Mouse (Mus musculus) forelimb bud, embryonic 11.5 days (tissue): Measurements from ENCODE around the gene Ell.
A peak's percentile ranks its signal among the peaks of the same experiment; 100 is the strongest.

Experiments used
- DNase-seq: peaks from one replicate; pipeline ENCODE4 v3.0.0-alpha.2; 2012; ENCODE audit warnings: low read depth, low spot score

Ell gene

DNA sequence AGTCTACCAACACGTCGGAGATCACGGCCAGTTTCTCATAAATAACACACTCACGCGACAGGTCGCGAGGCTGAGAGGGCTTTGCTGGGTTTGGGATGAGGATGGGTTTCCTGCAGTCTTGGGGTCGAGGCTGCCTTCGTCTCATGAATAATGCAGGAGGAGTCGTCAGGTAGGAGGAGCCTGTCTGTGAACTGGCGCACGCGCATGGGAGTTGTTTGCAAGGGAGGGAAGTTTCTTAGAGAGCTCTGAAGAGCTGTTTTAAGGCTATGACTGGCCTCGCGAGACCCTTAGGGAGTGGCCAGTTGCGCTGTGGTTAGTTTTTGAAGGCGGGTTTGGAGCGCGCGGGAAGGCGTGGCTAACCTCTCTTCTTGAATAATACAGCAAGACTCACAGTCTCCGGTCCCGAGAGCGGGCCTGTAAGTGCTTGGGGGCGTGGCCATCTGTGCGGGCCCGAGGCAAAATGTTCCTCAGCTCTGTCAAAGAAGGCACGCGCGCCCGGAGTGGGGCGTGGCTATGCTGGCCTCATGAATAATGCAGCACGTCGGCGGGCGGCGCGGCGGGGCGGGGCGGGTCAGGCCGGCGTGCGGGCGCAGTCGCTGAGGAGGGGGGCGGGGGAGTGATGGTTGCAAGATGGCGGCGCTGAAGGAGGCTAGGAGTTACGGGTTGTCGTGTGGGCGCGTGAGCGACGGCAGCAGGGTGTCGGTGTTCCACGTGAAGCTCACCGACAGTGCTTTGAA, at the start of gene Ell:
TSS of gene Ell (plus strand) at position 381 of the 737 bp plus-strand sequence.
- DNase-seq: peak; percentile 97

DNA sequence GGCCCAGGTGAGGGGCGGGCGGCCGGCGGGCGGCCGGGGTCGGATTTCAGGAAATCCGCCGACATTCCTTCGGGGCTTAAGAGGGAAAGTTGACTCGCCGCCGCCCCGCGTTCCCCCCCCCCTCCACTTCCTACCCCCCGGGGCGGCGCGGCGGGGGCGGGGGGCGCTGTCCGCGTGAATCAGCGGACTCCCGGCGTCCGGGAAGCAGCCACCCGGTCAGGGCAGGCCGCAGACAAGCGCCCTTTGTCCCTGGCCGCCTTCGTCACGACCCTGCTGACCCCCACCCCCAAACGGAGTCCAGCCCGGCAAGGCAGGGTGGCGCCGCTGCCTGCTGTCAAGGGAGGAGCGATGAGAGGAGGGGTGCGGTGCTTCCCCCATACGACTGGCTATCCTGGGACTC, 49.7 kb upstream of the Ell start:
- DNase-seq: no peak

DNA sequence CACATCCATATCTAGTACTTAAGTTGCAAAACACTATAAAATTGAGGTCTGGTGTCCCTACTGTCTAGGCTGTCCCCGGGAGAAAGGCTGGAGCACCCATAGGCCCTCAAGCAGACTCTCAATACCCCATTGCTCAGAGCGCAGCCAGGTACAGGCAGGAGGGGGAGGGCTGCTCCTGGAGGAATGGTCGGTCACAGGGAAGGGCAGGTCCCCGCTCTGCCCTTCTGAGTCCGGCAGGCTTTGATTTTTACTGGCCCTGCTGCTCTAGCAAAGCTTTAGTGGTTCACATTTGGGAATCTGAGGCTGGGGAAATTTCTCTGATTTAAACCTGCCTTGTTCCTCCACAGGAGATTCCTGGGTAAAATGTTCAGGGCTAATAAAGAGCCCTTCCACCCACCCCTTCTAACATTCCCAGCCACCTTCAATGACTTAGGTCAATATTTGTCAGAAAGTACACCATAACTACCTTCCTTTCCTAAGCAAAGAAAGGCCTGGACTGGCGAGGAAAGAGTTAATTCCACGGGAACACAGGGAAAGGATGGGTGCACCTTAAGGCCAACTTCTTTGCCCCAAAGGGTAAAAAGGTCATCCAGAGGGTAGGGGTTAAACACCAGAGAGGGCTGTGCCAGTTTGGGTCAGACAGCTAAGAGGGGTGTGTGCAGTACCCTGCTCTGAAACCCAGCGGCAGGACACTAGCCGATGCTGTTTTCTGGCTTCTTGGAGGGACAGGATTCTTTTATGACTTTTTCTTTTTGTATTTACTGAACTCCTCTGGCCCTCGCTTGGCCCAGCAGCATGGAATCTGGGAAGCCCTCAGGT, 49.0 kb upstream of the Ell start:
- DNase-seq: no peak

DNA sequence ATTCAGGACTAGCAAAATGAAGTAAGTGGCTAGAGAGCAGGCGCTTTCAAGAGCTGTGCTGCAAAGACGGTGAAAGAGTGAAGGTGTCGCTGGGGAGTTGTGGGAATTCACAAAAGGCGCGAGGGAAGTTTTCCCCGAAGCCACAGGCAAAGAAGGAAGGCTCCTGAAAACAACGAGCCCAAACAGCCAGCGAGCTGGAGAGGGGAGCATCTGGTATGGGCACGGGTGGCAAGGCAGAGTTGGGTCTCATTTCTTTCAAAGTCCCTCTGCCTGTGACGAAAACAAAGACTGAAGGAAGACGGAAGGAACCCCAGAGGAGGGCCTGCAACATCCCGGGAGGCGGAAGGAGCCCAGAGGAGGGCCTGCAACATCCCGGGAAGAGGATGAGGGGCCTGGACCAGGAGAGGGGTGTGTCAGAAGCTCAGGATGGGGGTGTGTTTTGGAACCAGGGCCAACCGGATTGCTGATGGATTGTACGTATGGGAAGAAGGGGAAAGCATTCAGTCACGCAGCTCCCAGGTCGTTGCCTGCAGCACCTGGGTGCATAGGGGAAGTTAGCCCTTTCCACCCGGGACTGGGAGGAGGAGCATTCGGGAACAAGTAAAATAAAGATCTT, 48.3 kb upstream of the Ell start:
- DNase-seq: no peak

DNA sequence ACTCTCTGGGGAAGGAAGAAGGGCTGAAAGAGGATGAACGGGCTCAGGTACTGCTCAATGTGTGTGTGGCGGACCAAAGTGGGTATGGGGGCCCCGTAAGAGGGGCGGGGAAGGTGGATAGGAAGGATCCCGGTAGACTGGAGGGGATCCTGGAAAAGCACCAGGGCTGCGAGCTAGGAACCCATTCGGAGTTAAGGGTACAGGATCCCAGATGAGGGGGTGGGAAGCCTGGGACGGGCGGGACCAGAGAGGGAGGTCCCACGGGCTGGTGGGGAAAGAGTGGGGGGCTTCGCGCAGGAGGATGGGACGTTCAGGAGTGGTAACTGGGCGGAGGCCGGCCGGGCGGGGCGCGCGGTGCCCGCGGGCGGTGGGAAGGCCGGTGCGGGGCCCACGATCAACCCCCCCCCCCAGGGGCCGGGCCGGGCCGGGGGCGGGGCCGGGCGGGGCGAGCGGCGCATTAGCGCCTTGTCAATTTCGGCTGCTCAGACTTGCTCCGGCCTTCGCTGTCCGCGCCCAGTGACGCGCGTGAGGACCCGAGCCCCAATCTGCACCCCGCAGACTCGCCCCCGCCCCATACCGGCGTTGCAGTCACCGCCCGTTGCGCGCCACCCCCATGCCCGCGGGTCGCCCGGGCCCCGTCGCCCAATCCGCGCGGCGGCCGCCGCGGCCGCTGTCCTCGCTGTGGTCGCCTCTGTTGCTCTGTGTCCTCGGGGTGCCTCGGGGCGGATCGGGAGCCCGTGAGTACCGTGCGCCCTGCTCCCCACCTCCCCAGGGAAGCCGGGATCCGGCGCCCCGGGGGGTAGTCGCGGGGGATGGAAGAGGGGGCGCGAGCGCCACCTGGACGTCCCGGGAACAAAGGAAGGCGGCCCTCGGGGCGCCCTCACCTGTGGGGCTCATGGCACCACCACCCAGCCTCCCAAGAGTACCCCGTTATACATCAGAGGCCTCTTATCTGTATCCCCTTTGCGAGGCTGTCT, 46.3 kb upstream of the Ell start, which contains the start of gene Crlf1:
TSS of gene Crlf1 (plus strand) at position 495 of the 977 bp plus-strand sequence.
- DNase-seq: no peak

DNA sequence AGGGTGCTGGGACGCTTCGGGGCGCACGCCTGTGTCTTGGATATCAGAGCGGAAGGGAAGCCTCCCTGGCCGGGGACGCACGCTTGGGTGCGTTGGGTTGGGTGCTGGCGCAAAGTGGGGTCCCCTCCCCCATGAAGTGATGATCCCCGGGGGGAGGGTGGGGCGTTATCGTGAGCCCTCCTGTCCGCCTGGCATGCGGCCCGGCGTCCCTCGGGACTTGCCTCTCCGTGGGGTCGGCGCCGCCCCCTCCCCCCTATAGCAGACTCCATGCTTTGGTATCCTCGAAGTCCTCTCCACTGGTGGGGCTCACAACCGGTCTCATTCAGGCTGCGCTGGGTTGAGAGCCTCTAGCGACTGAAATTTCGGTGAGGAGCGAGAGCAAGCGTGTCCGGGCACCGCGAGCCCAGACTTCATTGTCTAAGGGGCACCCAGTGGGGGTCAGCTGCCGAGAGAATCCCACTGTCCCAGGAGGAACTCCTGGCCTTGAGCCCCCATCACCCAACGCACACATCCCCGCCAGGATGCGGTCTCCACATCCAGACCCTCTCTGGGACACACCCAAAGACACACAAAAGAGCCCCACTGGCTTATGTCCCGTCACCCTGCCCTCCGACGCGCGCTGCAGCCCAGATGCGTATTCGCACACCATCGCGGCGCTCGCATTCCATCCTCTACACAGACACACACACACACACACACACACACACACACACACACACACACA, 45.4 kb upstream of the Ell start:
- DNase-seq: no peak

DNA sequence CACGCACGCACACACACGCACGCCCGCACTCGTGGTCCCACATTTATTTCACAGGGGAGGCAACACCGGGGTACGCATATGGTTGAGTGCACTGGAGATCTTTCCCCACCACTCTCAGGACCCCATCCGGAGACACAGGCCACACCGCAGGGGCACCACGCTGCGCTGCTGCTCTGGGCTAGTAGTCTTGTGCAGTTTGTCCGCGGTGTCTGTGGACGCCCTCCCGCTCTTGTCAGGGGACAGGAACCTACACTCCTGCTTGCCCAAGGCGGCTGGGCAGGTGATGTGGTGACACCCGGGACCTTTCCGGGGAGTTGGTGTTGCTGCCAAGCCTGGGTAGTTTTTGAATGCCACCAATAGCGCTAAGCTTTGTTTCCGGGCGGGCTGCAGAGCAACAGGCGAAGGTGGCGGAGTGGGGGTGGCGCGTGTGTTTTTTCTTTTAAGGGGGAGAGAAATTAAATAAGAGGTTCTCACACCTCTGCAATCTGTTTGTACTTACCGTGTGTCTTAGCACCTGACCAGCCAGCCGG, 44.8 kb upstream of the Ell start:
- no peak for DNase-seq

DNA sequence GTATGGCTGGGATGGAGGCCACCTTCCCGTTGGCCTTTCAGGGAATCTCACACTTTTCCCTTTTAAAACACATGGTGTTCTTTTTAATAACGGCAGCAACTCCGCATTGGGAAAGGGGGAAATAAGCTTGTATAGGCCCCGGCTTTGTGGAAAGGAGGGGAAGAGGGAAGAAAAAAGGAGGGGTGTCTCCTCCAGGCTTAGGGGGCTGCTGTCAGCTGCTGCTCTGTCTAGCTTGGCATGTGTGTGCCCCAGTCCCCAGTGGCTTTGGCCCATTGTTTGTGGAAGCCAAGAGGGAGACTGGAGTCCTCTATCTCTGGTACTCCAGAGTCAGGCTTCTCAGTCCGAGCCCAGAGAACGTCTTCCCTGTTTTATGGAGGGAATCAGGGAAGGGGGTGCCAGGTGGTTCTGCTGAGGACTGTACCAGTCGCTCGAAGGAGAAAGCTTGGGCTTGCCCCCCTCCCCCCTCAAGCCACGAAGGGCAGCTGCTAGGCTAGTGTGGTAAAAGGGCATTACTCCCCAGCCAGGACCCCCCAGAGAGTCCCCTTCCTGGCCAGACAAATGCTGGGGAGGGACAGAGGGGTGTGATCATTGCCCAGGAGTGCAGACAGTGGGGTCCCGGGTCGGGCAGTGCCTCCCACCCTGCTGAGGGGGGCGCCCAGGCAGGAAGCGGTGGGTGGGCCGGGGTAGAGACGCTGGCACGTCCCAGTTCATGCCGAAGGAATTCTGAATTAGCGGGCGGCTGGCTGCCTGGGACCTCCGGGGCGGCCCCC, 44.1 kb upstream of the Ell start:
- no peak for DNase-seq

DNA sequence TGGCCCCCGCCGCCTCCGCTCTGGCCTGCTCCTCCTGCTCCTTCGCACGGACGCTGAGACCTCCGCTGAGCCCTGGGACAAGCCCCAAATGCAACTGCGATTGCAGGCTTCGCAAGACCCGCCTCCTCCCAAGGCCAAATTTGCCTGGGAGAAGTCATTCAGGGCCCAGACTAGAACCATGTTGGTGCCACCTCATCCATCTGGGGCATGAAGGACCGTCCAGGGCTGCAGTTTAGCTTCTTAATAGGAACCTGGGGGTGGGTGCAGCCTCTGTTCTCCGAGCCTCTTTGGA, 43.5 kb upstream of the Ell start:
- no peak for DNase-seq

DNA sequence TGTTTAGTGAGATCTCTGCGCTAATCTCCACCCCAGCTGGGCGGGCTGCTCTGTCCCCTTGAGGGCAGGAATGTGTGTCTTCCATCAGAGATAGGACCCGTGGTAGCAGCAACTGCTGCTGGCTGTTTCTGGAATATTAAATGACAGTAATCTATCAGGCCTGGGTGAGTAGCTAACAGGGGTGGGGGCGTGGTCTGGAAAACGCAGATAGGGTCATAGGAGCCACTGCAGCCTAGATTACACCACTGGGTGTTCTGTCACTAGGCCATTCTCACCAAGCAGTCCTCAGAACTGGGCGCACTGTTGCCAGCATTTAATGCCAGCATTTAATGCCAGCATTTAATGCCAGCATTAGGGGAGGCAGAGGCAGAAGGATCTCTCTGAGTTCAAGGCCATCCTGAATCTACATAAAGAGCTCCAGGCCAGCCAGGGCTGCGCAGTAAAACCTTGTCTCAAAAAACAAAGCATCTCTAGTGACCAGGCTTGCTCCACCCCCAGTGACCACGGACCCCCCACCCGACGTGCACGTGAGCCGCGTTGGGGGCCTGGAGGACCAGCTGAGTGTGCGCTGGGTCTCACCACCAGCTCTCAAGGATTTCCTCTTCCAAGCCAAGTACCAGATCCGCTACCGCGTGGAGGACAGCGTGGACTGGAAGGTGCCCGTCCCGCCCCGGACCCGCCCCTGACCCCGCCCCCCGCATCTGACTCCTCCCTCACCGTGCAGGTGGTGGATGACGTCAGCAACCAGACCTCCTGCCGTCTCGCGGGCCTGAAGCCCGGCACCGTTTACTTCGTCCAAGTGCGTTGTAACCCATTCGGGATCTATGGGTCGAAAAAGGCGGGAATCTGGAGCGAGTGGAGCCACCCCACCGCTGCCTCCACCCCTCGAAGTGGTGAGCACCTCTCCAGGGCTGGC, 38.6 kb upstream of the Ell start:
- no peak for DNase-seq

DNA sequence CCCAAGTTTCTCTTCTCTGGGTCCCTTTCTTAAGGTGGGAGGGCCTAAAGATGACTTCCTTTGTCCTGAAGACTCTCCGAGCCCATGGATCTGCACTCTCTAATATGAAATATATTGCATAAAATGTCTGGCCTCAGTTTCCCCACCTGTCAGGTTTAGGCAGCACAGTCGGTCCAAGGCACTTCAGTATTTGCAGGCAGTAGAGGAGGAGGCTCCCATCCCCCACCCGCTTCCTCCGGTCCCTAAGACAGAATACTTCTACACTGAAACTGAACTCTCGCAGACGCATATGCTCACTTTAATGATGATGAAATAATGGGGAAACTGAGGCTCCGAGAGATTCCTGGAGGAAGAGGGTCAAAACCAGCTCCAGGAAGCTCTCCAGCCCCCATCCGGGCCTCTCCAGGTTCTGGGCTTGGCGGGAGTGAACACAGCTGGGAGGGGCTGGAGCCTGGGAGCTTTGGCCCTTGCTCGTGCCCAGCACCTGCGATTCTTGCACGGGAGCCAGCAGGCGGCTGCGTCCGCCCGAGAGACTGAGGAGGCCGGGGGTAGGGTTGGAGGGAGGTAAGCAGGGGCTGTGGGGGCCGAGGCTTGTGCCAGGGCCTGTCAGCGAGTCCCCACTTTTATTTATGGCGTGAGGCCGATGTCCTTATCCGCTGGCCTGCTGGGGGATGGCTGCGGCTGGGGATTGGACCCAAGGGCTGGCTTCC, 37.3 kb upstream of the Ell start:
- no peak for DNase-seq

DNA sequence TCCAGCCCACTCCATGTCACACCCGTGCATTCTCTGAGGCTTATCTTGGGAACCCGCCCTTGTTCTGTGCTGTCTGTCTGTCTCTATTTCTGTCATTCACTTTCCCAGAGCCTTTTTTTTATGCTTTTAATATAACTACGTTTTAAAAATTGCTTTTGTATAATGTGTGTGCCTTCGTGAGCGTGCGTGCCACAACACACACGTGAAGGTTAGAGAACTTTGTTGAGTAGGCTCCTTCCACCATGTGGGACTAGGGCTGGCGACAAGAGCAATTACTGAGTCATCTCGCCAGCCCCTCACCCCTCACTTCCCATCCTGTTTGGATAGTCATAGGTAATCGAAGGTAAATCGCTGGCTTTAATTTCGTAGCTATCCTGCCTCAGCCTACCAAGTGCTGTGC, 36.7 kb upstream of the Ell start:
- DNase-seq: no peak

DNA sequence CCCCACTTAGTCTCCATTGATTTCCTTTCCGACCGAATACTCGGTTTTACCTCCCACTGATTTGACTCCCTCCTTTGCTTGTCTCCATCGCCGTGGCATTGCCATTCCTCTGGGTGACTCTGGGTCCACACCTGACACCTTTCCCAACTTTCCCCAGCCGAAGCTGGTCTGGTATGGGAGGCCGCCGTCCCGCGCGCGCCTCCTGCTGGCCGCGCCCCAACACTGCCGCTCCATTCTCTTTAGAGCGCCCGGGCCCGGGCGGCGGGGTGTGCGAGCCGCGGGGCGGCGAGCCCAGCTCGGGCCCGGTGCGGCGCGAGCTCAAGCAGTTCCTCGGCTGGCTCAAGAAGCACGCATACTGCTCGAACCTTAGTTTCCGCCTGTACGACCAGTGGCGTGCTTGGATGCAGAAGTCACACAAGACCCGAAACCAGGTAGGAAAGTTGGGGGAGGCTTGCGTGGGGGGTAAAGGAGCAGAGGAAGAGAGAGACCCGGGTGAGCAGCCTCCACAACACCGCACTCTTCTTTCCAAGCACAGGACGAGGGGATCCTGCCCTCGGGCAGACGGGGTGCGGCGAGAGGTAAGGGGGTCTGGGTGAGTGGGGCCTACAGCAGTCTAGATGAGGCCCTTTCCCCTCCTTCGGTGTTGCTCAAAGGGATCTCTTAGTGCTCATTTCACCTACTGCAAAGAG, 36.1 kb upstream of the Ell start:
- peak; percentile 77 for DNase-seq

DNA sequence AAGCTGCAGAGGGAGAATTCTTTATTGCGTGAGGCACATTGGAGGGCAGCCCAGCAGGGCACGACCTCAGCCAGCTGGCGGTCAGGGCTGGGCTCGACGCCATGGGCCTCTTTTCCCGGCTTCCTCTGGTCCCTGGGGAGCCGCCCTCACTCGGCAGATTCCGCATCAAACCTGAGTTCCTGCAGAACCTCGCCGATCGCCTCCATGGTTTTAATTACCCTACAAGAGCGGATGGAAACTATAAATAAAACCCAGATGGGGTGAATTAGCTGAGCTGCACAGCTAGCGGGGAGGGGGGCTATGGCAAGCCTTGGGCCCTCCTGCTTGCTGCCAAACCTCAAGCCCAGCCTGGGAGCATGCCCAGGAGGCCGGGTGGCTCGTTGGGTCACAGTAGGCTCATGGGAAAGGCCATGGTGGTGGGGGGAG, 35.0 kb upstream of the Ell start:
- peak; percentile 88 for DNase-seq

DNA sequence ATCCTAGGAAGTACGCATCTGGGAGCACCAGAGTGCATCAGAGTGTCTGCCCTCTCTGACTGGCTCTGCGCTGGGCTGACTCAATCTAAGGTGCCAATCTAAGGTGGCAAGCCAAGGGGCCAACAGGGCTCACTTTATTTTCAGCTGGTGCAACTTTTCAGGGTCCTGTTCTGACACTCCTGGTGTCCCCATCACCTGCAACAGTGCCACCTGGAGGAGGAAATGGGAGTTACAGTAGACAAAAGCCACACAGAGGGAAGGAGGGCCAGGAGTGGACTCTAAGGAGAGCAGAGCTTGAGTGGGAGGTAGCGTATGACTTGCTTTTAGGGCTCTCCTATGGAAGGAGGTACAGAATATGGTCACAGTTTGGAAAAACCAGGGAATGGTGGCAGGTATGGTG, 34.4 kb upstream of the Ell start:
- peak; percentile 86 for DNase-seq

DNA sequence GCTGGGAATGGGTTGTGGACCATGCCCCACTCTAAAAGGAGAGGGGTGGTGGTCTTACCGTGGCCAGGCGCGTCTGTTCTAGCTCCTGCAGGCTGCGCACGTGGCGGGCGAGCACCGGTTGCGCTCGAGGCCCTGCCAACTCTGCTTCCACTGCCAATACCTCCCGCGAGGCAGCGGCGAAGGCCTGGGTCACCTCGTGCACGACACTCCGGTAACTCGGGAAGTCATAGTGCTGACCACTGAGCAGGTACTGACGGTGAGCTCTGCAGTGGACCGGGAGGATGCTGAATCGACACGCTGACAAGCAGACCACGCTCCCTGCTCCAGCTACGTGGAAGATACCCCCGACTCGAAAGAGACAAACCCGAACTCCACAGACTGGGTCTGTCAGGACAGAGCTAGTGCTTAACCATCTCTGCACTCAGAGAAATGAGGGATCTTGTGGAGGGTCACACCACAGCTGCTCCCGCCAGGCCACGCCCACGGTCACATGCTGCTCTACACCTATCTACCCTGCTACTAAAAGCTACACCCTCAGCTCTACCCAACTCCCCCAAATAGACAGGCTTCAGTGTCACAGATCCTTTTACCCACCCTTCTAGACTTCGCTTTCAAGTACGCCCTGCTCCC, 33.4 kb upstream of the Ell start:
- DNase-seq: no peak
